Mouse (Mus musculus) ES-E14 (cell line): Measurements from ENCODE around the gene Tmem40.

Experiments
- CHD2 ChIP-seq: IDR thresholded peaks from 2 replicates; pipeline ENCODE4 v1.6.1; 2014; ENCODE audit warnings: mild to moderate bottlenecking, low read depth, low read length, inconsistent platforms
- HCFC1 ChIP-seq: IDR thresholded peaks from 2 replicates; pipeline ENCODE4 v1.6.1; 2012; ENCODE audit warnings: low read length, inconsistent platforms, borderline replicate concordance; ENCODE audit not compliant: insufficient read depth
- MAFK ChIP-seq: IDR thresholded peaks from 2 replicates; pipeline ENCODE4 v1.6.1; 2014; ENCODE audit warnings: mild to moderate bottlenecking, low read depth, low read length, inconsistent platforms; ENCODE audit not compliant: insufficient read depth
- ZC3H11A ChIP-seq: IDR thresholded peaks from 2 replicates; pipeline ENCODE4 v1.6.1; 2012; ENCODE audit warnings: low read depth, mild to moderate bottlenecking, inconsistent platforms, low read length, borderline replicate concordance
- ZNF384 ChIP-seq: IDR thresholded peaks from 2 replicates; pipeline ENCODE4 v1.6.1; 2012; ENCODE audit warnings: low read depth, low read length, inconsistent platforms

DNA sequence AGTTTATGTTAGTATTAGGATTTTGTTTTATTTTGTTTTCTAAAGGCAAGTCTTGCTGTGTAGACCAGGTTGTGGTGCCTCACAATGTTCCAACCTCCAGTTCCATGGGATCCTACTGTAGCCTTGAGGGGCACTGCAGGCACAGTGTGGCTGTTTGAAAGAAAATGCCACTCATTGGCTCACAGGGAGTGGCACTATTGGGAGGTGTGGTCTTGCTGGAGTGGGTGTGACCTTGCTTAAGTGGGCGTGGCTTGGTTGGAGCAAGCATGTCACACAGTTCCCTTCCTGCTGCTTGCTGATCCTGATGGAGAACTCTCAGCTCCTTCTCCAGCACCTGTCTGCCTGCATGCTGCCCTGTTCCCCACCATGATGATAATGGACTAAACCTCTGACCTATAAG, 18.6 kb downstream of the Tmem40 start:
- no peak for TF ChIP-seq MAFK
- TF ChIP-seq ZNF384: no peak
- no peak for TF ChIP-seq CHD2
- TF ChIP-seq HCFC1: no peak
- no peak for TF ChIP-seq ZC3H11A
